8 mouse cellular contexts compared by ENCODE assay signal in genomic region chr17:48045631-48046030, GRCm38 (mm10). TPM values are rescaled to one million over a fixed set of nuclear protein-coding genes. Genes with fewer than 3 reads are reported as not detected.
DNase-seq lines count a peak whose midpoint lies in the region; ATAC-seq lines count a peak whose summit lies in the region.

No protein-coding gene starts in this region.

- 0 out of 2 replicates have a peak, but pooled peaks cover 2% of the 10 kb centered on the region for H3K9me3 ChIP-seq in forebrain, embryonic 14.5 days (replicated peaks; ENCODE audit: control insufficient read depth, low read length)
- no peaks in the 10 kb centered on the region for H3K9me3 ChIP-seq in forebrain, embryonic 16.5 days (ENCODE audit: control insufficient read depth, low read length)
- no peaks in the 10 kb centered on the region for H3K9me3 ChIP-seq in embryonic facial prominence, embryonic 14.5 days (ENCODE audit: control insufficient read depth, low read length)

- H3K27ac ChIP-seq in forebrain, embryonic 14.5 days (ENCODE audit: low read depth, low read length): no peak overlapping the region
- H3K27ac ChIP-seq in forebrain, embryonic 16.5 days (ENCODE audit: low read length): no peak overlapping the region
- H3K27ac ChIP-seq in embryonic facial prominence, embryonic 14.5 days (replicated peaks; ENCODE audit: low read depth, low read length): no peak overlapping the region

- peaks cover 7% of the 10 kb centered on the region; the same call in 1 of the 2 replicates for H3K4me1 ChIP-seq in forebrain, embryonic 14.5 days (ENCODE audit: control insufficient read depth, insufficient read depth, low read length)
- H3K4me1 ChIP-seq in forebrain, embryonic 16.5 days (replicated peaks; ENCODE audit: control insufficient read depth, insufficient read depth, low read length): peaks cover 6% of the 10 kb centered on the region; the same call in 1 of the 2 replicates
- peaks cover 8% of the 10 kb centered on the region; the same call in 1 of the 2 replicates for H3K4me1 ChIP-seq in embryonic facial prominence, embryonic 14.5 days (ENCODE audit: control insufficient read depth, insufficient read depth, low read length)

- no peak for ATAC-seq in forebrain, embryonic 14.5 days
- no peak for ATAC-seq in forebrain, embryonic 16.5 days
- no peak for ATAC-seq in embryonic facial prominence, embryonic 14.5 days (ENCODE audit: low read depth)
- peak; percentile 30; the same call in 1 of the 2 replicates for ATAC-seq in megakaryocyte, adult 5-6 weeks (ENCODE audit: poor library complexity, severe bottlenecking)

- no peak overlapping the region for H3K4me2 ChIP-seq in forebrain, embryonic 14.5 days (ENCODE audit: low read length)
- no peak overlapping the region for H3K4me2 ChIP-seq in forebrain, embryonic 16.5 days (ENCODE audit: low read length)
- no peak overlapping the region for H3K4me2 ChIP-seq in embryonic facial prominence, embryonic 14.5 days (ENCODE audit: low read depth, low read length)

- H3K9ac ChIP-seq in forebrain, embryonic 14.5 days (ENCODE audit: low read length): no peak overlapping the region
- H3K9ac ChIP-seq in forebrain, embryonic 16.5 days (replicated peaks; ENCODE audit: low read depth, low read length): no peak overlapping the region
- no peak overlapping the region for H3K9ac ChIP-seq in embryonic facial prominence, embryonic 14.5 days (ENCODE audit: low read depth, low read length)

- no peaks in the 10 kb centered on the region for H3K36me3 ChIP-seq in forebrain, embryonic 14.5 days (ENCODE audit: control insufficient read depth, insufficient read depth, low read length)
- no peaks in the 10 kb centered on the region for H3K36me3 ChIP-seq in forebrain, embryonic 16.5 days (ENCODE audit: control insufficient read depth, insufficient read depth)
- no peaks in the 10 kb centered on the region for H3K36me3 ChIP-seq in embryonic facial prominence, embryonic 14.5 days (ENCODE audit: control insufficient read depth, insufficient read depth, low read length)
- no peaks in the 10 kb centered on the region for H3K36me3 ChIP-seq in splenic B cell, adult 2 months (ENCODE audit: control insufficient read depth, insufficient read depth, low read length, poor library complexity, severe bottlenecking)

- 35% methylated on average over 4 of the region's 4 CpGs for WGBS in forebrain, embryonic 14.5 days
- WGBS in forebrain, embryonic 16.5 days: 32% methylated on average over 4 of the region's 4 CpGs
- 42% methylated on average over 4 of the region's 4 CpGs for WGBS in embryonic facial prominence, embryonic 14.5 days

- H3K27me3 ChIP-seq in forebrain, embryonic 14.5 days (replicated peaks; ENCODE audit: control insufficient read depth, insufficient read depth, low read length): no peaks in the 10 kb centered on the region
- H3K27me3 ChIP-seq in forebrain, embryonic 16.5 days (replicated peaks; ENCODE audit: control insufficient read depth, insufficient read depth, low read length): no peaks in the 10 kb centered on the region
- no peaks in the 10 kb centered on the region for H3K27me3 ChIP-seq in embryonic facial prominence, embryonic 14.5 days (replicated peaks; ENCODE audit: control insufficient read depth, insufficient read depth, low read length)
- no peaks in the 10 kb centered on the region for H3K27me3 ChIP-seq in splenic B cell, adult 2 months (ENCODE audit: control insufficient read depth, insufficient read depth, low read length, poor library complexity, severe bottlenecking)

- H3K4me3 ChIP-seq in forebrain, embryonic 14.5 days (ENCODE audit: low read depth, low read length): no peak overlapping the region
- H3K4me3 ChIP-seq in forebrain, embryonic 16.5 days (replicated peaks; ENCODE audit: low read length): no peak overlapping the region
- no peak overlapping the region for H3K4me3 ChIP-seq in embryonic facial prominence, embryonic 14.5 days (ENCODE audit: low read depth, low read length)

- peak; percentile 69 for DNase-seq in forebrain, embryonic 14.5 days (ENCODE audit: low spot score)
- DNase-seq in 416B (ENCODE audit: low read depth): peak; percentile 69
- peak; percentile 69 for DNase-seq in adrenal gland, adult 2 months
- DNase-seq in embryonic facial prominence, embryonic 14.5 days (ENCODE audit: low spot score): peak; percentile 59
- peak; percentile 45 for DNase-seq in layer of hippocampus, adult 9-10 months (ENCODE audit: low spot score)
- peak; percentile 85 for DNase-seq in splenic B cell, adult 2 months (ENCODE audit: low read depth, low spot score)

RNA-seq across cellular contexts. Expression of gene 1700122O11Rik, which starts 7.5 kb away (rescaled TPM):
- not detected in 2 replicates for polyA plus RNA-seq in forebrain, embryonic 14.5 days (2014; fragmentation: Nextera tagmentation; extraction: Ambion mirVana)
- not detected in 2 replicates for polyA plus RNA-seq in forebrain, embryonic 16.5 days (2015; fragmentation: Nextera tagmentation; extraction: Ambion mirVana)
- total RNA-seq in adrenal gland, adult 2 months (2021): not detected
- polyA plus RNA-seq in adrenal gland, adult 2 months (2012; rRNA removed): not detected in 2 replicates
- not detected in 2 replicates for polyA plus RNA-seq in embryonic facial prominence, embryonic 14.5 days (2014; fragmentation: Nextera tagmentation; extraction: Ambion mirVana)
- total RNA-seq in megakaryocyte, adult 5-6 weeks (2015): not detected in 2 replicates
- not detected in 2 replicates for total RNA-seq in megakaryocyte, adult 5-6 weeks (2017)

RNA-seq across cellular contexts. Expression of gene 1700067P10Rik, which starts 43.5 kb away (rescaled TPM):
- not detected in 2 replicates for polyA plus RNA-seq in forebrain, embryonic 14.5 days (2014; fragmentation: Nextera tagmentation; extraction: Ambion mirVana)
- polyA plus RNA-seq in forebrain, embryonic 16.5 days (2015; fragmentation: Nextera tagmentation; extraction: Ambion mirVana): not detected in 2 replicates
- total RNA-seq in adrenal gland, adult 2 months (2021): not detected
- not detected in 2 replicates for polyA plus RNA-seq in adrenal gland, adult 2 months (2012; rRNA removed)
- not detected in 2 replicates for polyA plus RNA-seq in embryonic facial prominence, embryonic 14.5 days (2014; fragmentation: Nextera tagmentation; extraction: Ambion mirVana)
- not detected in 2 replicates for total RNA-seq in megakaryocyte, adult 5-6 weeks (2015)
- not detected in 2 replicates for total RNA-seq in megakaryocyte, adult 5-6 weeks (2017)
